Mouse (Mus musculus): ENCODE measurements at regions not wholly inside any gene's neighbourhood (a gene's known extent, or its start where the extent isn't known, plus 50 kb on each side); places are given as distances from the start of the nearest gene placed in this dataset.

- DNase-seq (ENCODE audit: extremely low read depth, low read depth, low spot score) = peak; percentile 51
- H3K27me3 ChIP-seq (ENCODE audit: control insufficient read depth, insufficient read depth, low read length) = peaks cover 3% of the 10 kb centered on the region
- H3K4me3 ChIP-seq (ENCODE audit: insufficient read depth, low read depth, low read length) = peak overlapping the region; percentile 24; the same call in 1 of the 2 replicates
- under 1% methylated on average over 20 of the region's 20 CpGs for WGBS
- no peaks in the 10 kb centered on the region for H3K36me3 ChIP-seq (ENCODE audit: control insufficient read depth, insufficient read depth, low read length)
- TF ChIP-seq POLR2A (IDR thresholded peaks at IDR 0.05; ENCODE audit: extremely low read depth, insufficient read depth, low read length) = no peak
- no peak for TF ChIP-seq CTCF (IDR thresholded peaks at IDR 0.05; ENCODE audit: low read depth, low read length)
- H3K9ac ChIP-seq (ENCODE audit: low read depth, low read length) = peak overlapping the region; percentile 26; the same call in 1 of the 2 replicates
- peaks cover 6% of the 10 kb centered on the region; the same call in 1 of the 2 replicates for H3K4me1 ChIP-seq (ENCODE audit: control insufficient read depth, insufficient read depth, low read length)
- H3K27ac ChIP-seq (replicated peaks; ENCODE audit: insufficient read depth, low read depth, low read length) = peak overlapping the region; percentile 50
- no peaks in the 10 kb centered on the region for H3K79me2 ChIP-seq (ENCODE audit: control insufficient read depth, insufficient read depth, low read length)
These were observed 73.0 kb upstream of the Zfp217 start for GRCm38 (mm10) chr2:170220871-170221369.

GRCm38 (mm10) chr2:170220443-170220842 is 72.5 kb upstream of the Zfp217 start:
- H3K27me3 ChIP-seq (ENCODE audit: control insufficient read depth, insufficient read depth, low read length) = peaks cover 3% of the 10 kb centered on the region
- H3K9ac ChIP-seq (ENCODE audit: low read depth, low read length) = no peak overlapping the region
- WGBS = 8% methylated on average over 11 of the region's 11 CpGs
- H3K27ac ChIP-seq (replicated peaks; ENCODE audit: insufficient read depth, low read depth, low read length) = no peak overlapping the region; the same call in 1 of the 2 replicates
- no peaks in the 10 kb centered on the region for H3K79me2 ChIP-seq (ENCODE audit: control insufficient read depth, insufficient read depth, low read length)
- H3K36me3 ChIP-seq (ENCODE audit: control insufficient read depth, insufficient read depth, low read length) = no peaks in the 10 kb centered on the region
- no peak for DNase-seq (ENCODE audit: extremely low read depth, low read depth, low spot score)
- peaks cover 6% of the 10 kb centered on the region; the same call in 1 of the 2 replicates for H3K4me1 ChIP-seq (ENCODE audit: control insufficient read depth, insufficient read depth, low read length)
- H3K4me3 ChIP-seq (ENCODE audit: insufficient read depth, low read depth, low read length) = 0 out of 2 replicates have a peak overlapping the region, but pooled peaks have one; percentile 24
- TF ChIP-seq CTCF (IDR thresholded peaks at IDR 0.05; ENCODE audit: low read depth, low read length) (no peak), POLR2A (IDR thresholded peaks at IDR 0.05; ENCODE audit: extremely low read depth, insufficient read depth, low read length) (no peak)

DNA sequence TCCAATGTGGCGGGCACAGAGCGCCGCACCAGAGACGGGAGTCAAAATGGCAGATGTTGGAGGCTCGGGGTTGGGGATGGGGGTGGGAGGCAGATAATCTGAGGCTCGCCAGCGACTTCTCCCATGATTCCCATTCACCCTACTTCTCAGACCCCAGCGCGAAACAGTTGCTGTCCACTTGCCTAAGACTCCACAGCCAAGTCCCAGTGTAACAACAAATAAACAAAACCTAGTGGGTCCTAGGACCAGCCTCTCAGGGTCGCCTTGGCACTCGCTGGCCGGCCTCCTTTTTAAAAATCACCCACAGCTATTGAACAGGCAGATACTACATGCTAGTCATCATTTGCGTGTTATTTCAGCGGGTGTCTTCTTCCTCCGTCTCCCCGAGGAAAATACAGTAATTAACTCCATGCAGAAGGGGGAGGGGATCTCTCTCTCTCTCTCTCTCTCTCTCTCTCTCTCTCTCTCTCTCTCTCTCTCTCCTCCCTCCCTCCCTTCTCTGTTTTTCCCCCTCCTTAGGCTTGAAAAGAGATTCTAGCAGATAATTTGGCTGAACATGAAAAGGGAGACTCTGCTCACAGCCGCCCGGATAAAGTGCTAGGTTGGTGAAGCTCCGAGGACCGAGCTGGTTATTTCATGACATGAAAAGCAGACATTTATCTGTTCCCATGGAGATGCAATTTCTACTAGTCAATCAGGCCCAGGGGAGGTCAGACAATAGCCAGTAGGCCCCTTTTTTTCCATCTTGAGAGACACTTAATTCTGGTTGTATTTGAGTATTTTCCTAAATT is 71.9 kb upstream of the Zfp217 start:
- WGBS = 17% methylated on average over 20 of the region's 20 CpGs
- H3K27me3 ChIP-seq (ENCODE audit: control insufficient read depth, insufficient read depth, low read length) = peaks cover 3% of the 10 kb centered on the region
- peak overlapping the region; percentile 28 for H3K9ac ChIP-seq (ENCODE audit: low read depth, low read length)
- H3K27ac ChIP-seq (replicated peaks; ENCODE audit: insufficient read depth, low read depth, low read length) = peak overlapping the region; percentile 51; the same call in 1 of the 2 replicates
- peaks cover 6% of the 10 kb centered on the region; the same call in 1 of the 2 replicates for H3K4me1 ChIP-seq (ENCODE audit: control insufficient read depth, insufficient read depth, low read length)
- no peak for DNase-seq (ENCODE audit: extremely low read depth, low read depth, low spot score)
- no peaks in the 10 kb centered on the region for H3K79me2 ChIP-seq (ENCODE audit: control insufficient read depth, insufficient read depth, low read length)
- H3K36me3 ChIP-seq (ENCODE audit: control insufficient read depth, insufficient read depth, low read length) = no peaks in the 10 kb centered on the region
- TF ChIP-seq CTCF (IDR thresholded peaks at IDR 0.05; ENCODE audit: low read depth, low read length) (no peak), POLR2A (IDR thresholded peaks at IDR 0.05; ENCODE audit: extremely low read depth, insufficient read depth, low read length) (no peak)
- peak overlapping the region; percentile 23 for H3K4me3 ChIP-seq (ENCODE audit: insufficient read depth, low read depth, low read length)

DNA sequence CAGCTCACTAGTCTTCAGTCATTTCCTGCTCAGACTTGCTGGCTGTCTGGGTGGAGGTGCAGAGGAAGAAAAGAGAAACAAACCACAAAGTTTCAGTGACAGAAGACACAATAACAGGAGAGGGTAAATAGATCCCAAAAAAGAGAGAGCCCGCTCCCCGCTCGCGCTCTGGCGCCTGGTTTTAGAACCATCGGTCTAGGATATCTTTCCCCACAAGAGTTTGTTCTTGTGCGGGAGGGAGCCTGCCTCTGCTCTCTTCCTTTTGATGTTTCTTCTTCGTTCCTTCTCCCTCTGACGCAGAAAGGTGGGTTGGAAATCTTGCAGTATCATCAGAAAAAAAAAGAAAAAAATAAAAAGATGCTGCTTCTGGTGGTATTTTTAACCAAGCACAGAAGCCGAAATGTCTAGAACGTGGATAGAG is 71.3 kb upstream of the Zfp217 start:
- TF ChIP-seq CTCF (IDR thresholded peaks at IDR 0.05; ENCODE audit: low read depth, low read length) = no peak
- no peak for TF ChIP-seq POLR2A (IDR thresholded peaks at IDR 0.05; ENCODE audit: extremely low read depth, insufficient read depth, low read length)
- H3K27ac ChIP-seq (replicated peaks; ENCODE audit: insufficient read depth, low read depth, low read length) = peak overlapping the region; percentile 52
- H3K9ac ChIP-seq (ENCODE audit: low read depth, low read length) = no peak overlapping the region
- DNase-seq (ENCODE audit: extremely low read depth, low read depth, low spot score) = no peak
- peaks cover 3% of the 10 kb centered on the region for H3K27me3 ChIP-seq (ENCODE audit: control insufficient read depth, insufficient read depth, low read length)
- H3K36me3 ChIP-seq (ENCODE audit: control insufficient read depth, insufficient read depth, low read length) = no peaks in the 10 kb centered on the region
- WGBS = 14% methylated on average over 11 of the region's 11 CpGs
- peak overlapping the region; percentile 21; the same call in 1 of the 2 replicates for H3K4me3 ChIP-seq (ENCODE audit: insufficient read depth, low read depth, low read length)
- H3K79me2 ChIP-seq (ENCODE audit: control insufficient read depth, insufficient read depth, low read length) = no peaks in the 10 kb centered on the region
- peaks cover 6% of the 10 kb centered on the region; the same call in 1 of the 2 replicates for H3K4me1 ChIP-seq (ENCODE audit: control insufficient read depth, insufficient read depth, low read length)

GRCm38 (mm10) chr2:170218230-170219044 is 70.5 kb upstream of the Zfp217 start:
- peaks cover 6% of the 10 kb centered on the region; the same call in 1 of the 2 replicates for H3K4me1 ChIP-seq (ENCODE audit: control insufficient read depth, insufficient read depth, low read length)
- no peak overlapping the region; the same call in 1 of the 2 replicates for H3K27ac ChIP-seq (replicated peaks; ENCODE audit: insufficient read depth, low read depth, low read length)
- no peak overlapping the region; the same call in 1 of the 2 replicates for H3K4me3 ChIP-seq (ENCODE audit: insufficient read depth, low read depth, low read length)
- H3K79me2 ChIP-seq (ENCODE audit: control insufficient read depth, insufficient read depth, low read length) = no peaks in the 10 kb centered on the region
- H3K9ac ChIP-seq (ENCODE audit: low read depth, low read length) = peak overlapping the region; percentile 15; the same call in 1 of the 2 replicates
- WGBS = 22% methylated on average over 22 of the region's 22 CpGs
- no peaks in the 10 kb centered on the region for H3K36me3 ChIP-seq (ENCODE audit: control insufficient read depth, insufficient read depth, low read length)
- peaks cover 2% of the 10 kb centered on the region for H3K27me3 ChIP-seq (ENCODE audit: control insufficient read depth, insufficient read depth, low read length)
- TF ChIP-seq CTCF (IDR thresholded peaks at IDR 0.05; ENCODE audit: low read depth, low read length) = peak; percentile 66
- no peak for TF ChIP-seq POLR2A (IDR thresholded peaks at IDR 0.05; ENCODE audit: extremely low read depth, insufficient read depth, low read length)
- no peak for DNase-seq (ENCODE audit: extremely low read depth, low read depth, low spot score)

Data from liver, adult 2 months (tissue).